Mouse (Mus musculus) neural tube, embryonic 11.5 days (tissue): ENCODE results near the gene 4931406P16Rik. TPM values are rescaled to one million over a fixed set of nuclear protein-coding genes. Genes with fewer than 3 reads are reported as not detected.

Source experiments
- ATAC-seq: fragments of 200-750 bp; cut with Nextera tagmentation; 2 replicates; pipeline ENCODE4 v1.8.0; 2017; ENCODE audit warnings: moderate number of reproducible peaks, mild to moderate bottlenecking, moderate TSS enrichment, moderate library complexity; ENCODE audit not compliant: insufficient read depth, low FRiP score, low TSS enrichment
- DNase-seq: peaks from one replicate; pipeline ENCODE4 v3.0.0-alpha.2; 2015; ENCODE audit warnings: low spot score
- H3K27ac ChIP-seq: fragments of 300-500 bp; sonication (generic); 2 replicates; pipeline ENCODE4 v1.5.1; 2014; ENCODE audit warnings: low read depth, mild to moderate bottlenecking, low read length
- H3K27me3 ChIP-seq: fragments of 300-500 bp; sonication (generic); 2 replicates; pipeline ENCODE4 v1.6.1; 2014; ENCODE audit warnings: mild to moderate bottlenecking, low read length, mixed read lengths; ENCODE audit not compliant: control insufficient read depth, insufficient read depth
- H3K36me3 ChIP-seq: fragments of 300-500 bp; sonication (generic); 2 replicates; pipeline ENCODE4 v1.6.1; 2014; ENCODE audit warnings: mild to moderate bottlenecking, low read length, moderate library complexity, mixed read lengths; ENCODE audit not compliant: control insufficient read depth, insufficient read depth
- H3K4me1 ChIP-seq: fragments of 300-500 bp; sonication (generic); 2 replicates; pipeline ENCODE4 v1.6.1; 2014; ENCODE audit warnings: low read length, mixed read lengths; ENCODE audit not compliant: control insufficient read depth, insufficient read depth
- H3K4me2 ChIP-seq: fragments of 300-500 bp; sonication (generic); 2 replicates; pipeline ENCODE4 v1.6.1; 2014; ENCODE audit warnings: low read depth, mild to moderate bottlenecking, moderate library complexity
- H3K4me3 ChIP-seq: fragments of 300-500 bp; sonication (generic); 2 replicates; pipeline ENCODE4 v1.5.1; 2014; ENCODE audit warnings: low read depth, low read length
- H3K9ac ChIP-seq: fragments of 300-500 bp; sonication (generic); 2 replicates; pipeline ENCODE4 v1.6.1; 2014; ENCODE audit warnings: mild to moderate bottlenecking, low read length
- H3K9me3 ChIP-seq: fragments of 300-500 bp; sonication (generic); 2 replicates; pipeline ENCODE4 v1.6.1; 2016; ENCODE audit warnings: low read length; ENCODE audit not compliant: control insufficient read depth
- WGBS: fragments of 180-500 bp; shearing (Covaris S2); extraction: QIAGEN DNeasy Blood & Tissue Kit; methylation state at CpG from one replicate; pipeline ENCODE4 v1.1.7; 2014; 5-methylcytosine and 5-hydroxymethylcytosine counted together
- polyA plus RNA-seq: library from polyadenylated mRNA; unstranded; fragments of >200 nt; fragmentation: Nextera tagmentation; extraction: Ambion mirVana; gene quantifications from 2 replicates; pipeline ENCODE4 v1.2.1, GENCODE M21; 2014

The 4931406P16Rik gene
- polyA plus RNA-seq, 1 experiment from 2014 or later: 34.4 TPM

GRCm38 (mm10) chr7:34301952-34302351 lies 11.4 kb downstream of the 4931406P16Rik start:
- Histone ChIP-seq H3K36me3 (no peaks in the 10 kb centered on the region), H3K4me1 (no peaks in the 10 kb centered on the region), H3K4me2 (no peak overlapping the region), H3K27me3 (no peaks in the 10 kb centered on the region), H3K27ac (no peak overlapping the region), H3K9me3 (no peaks in the 10 kb centered on the region), H3K4me3 (no peak overlapping the region), H3K9ac (no peak overlapping the region)
- 89% methylated on average over 3 of the region's 3 CpGs for WGBS
- ATAC-seq (no peak), DNase-seq (no peak)

- DNase-seq: no peak
- no peak overlapping the region for H3K4me2 ChIP-seq
- H3K9me3 ChIP-seq: no peaks in the 10 kb centered on the region
- 88% methylated on average over 2 of the region's 2 CpGs for WGBS
- ATAC-seq: no peak
- H3K4me1 ChIP-seq: no peaks in the 10 kb centered on the region
- no peak overlapping the region for H3K27ac ChIP-seq
- H3K36me3 ChIP-seq: no peaks in the 10 kb centered on the region
- H3K27me3 ChIP-seq: no peaks in the 10 kb centered on the region
- H3K4me3 ChIP-seq: no peak overlapping the region
- no peak overlapping the region for H3K9ac ChIP-seq
These were observed 14.5 kb downstream of the 4931406P16Rik start for GRCm38 (mm10) chr7:34298818-34299217.

DNA sequence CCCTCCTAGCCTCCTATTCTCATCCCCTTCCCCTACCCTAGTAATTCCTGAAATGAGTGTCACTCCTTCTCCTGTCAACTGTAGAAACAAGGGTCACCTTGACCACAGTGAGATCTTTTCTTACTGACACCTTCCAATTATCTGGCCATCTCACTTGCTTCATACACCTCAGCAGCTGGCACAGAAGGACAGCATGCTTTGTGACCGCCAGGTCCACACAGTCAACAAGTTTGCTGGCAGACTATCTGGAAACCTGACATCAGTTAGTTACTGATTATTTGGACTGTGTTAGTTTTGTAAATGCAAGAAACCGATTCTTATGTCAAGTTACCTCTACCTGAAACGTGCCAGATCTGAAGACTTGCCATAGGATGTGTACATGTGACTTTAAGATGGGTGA lies 17.2 kb downstream of the 4931406P16Rik start:
- H3K9me3 ChIP-seq: no peaks in the 10 kb centered on the region
- no peak overlapping the region for H3K9ac ChIP-seq
- DNase-seq (no peak), ATAC-seq (no peak)
- no peak overlapping the region for H3K4me3 ChIP-seq
- H3K27me3 ChIP-seq: no peaks in the 10 kb centered on the region
- H3K4me1 ChIP-seq: no peaks in the 10 kb centered on the region
- 88% methylated on average over 3 of the region's 3 CpGs for WGBS
- no peaks in the 10 kb centered on the region for H3K36me3 ChIP-seq
- H3K4me2 ChIP-seq: no peak overlapping the region
- H3K27ac ChIP-seq: no peak overlapping the region

- Histone ChIP-seq H3K4me2 (no peak overlapping the region), H3K27ac (no peak overlapping the region), H3K9ac (no peak overlapping the region), H3K4me3 (no peak overlapping the region), H3K36me3 (no peaks in the 10 kb centered on the region), H3K27me3 (no peaks in the 10 kb centered on the region), H3K4me1 (no peaks in the 10 kb centered on the region), H3K9me3 (no peaks in the 10 kb centered on the region)
- no peak for ATAC-seq
- WGBS: 96% methylated on average over 2 of the region's 2 CpGs
- no peak for DNase-seq
These were observed 20.7 kb downstream of the 4931406P16Rik start for GRCm38 (mm10) chr7:34292633-34293032.

DNA sequence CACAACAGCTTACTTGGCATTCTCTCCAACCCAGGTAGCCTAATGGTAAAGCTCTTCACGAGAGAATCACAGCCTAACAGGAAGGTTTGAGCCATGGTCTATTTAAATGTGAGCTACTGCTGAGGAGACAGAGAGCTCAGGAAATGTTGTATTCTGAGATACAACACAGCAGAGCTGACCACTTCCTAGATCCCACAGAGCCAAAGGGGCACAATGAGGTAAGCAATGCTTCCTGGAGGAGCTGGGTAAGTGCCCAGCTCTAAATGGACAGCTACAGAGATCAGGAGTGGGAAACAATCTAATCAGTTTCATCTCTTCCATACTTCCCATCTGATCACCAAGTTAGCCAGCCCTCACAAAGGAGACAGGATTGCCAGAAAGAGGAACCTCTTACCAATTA lies 22.1 kb downstream of the 4931406P16Rik start:
- H3K4me1 ChIP-seq: no peaks in the 10 kb centered on the region
- ATAC-seq (no peak), DNase-seq (no peak)
- no peak overlapping the region for H3K9ac ChIP-seq
- H3K4me2 ChIP-seq: no peak overlapping the region
- no peak overlapping the region for H3K27ac ChIP-seq
- no peaks in the 10 kb centered on the region for H3K9me3 ChIP-seq
- 93% methylated on average over 1 of the region's 1 CpGs for WGBS
- H3K36me3 ChIP-seq: no peaks in the 10 kb centered on the region
- H3K27me3 ChIP-seq: no peaks in the 10 kb centered on the region
- H3K4me3 ChIP-seq: no peak overlapping the region

GRCm38 (mm10) chr7:34290450-34291151 lies 22.8 kb downstream of the 4931406P16Rik start:
- Histone ChIP-seq H3K9ac (no peak overlapping the region), H3K4me1 (no peaks in the 10 kb centered on the region), H3K9me3 (no peaks in the 10 kb centered on the region), H3K4me2 (no peak overlapping the region), H3K4me3 (no peak overlapping the region), H3K27me3 (no peaks in the 10 kb centered on the region), H3K36me3 (no peaks in the 10 kb centered on the region), H3K27ac (no peak overlapping the region)
- ATAC-seq (no peak), DNase-seq (no peak)

GRCm38 (mm10) chr7:34277656-34278055 lies 35.7 kb downstream of the 4931406P16Rik start:
- Histone ChIP-seq H3K27me3 (no peaks in the 10 kb centered on the region), H3K4me3 (no peak overlapping the region), H3K9me3 (no peaks in the 10 kb centered on the region), H3K9ac (no peak overlapping the region), H3K36me3 (no peaks in the 10 kb centered on the region; the same call in 1 of the 2 replicates), H3K4me2 (no peak overlapping the region), H3K27ac (no peak overlapping the region), H3K4me1 (no peaks in the 10 kb centered on the region)
- 88% methylated on average over 2 of the region's 2 CpGs for whole genome bisulfite sequencing
- DNase-seq (no peak), ATAC-seq (no peak)

- Histone ChIP-seq H3K27me3 (no peaks in the 10 kb centered on the region), H3K27ac (no peak overlapping the region), H3K4me2 (no peak overlapping the region), H3K4me1 (no peaks in the 10 kb centered on the region), H3K4me3 (no peak overlapping the region), H3K9me3 (no peaks in the 10 kb centered on the region), H3K36me3 (no peaks in the 10 kb centered on the region; the same call in 1 of the 2 replicates), H3K9ac (no peak overlapping the region)
- DNase-seq (no peak), ATAC-seq (no peak)
- WGBS: 92% methylated on average over 3 of the region's 3 CpGs
These were observed 37.3 kb downstream of the 4931406P16Rik start for GRCm38 (mm10) chr7:34276066-34276465.

DNA sequence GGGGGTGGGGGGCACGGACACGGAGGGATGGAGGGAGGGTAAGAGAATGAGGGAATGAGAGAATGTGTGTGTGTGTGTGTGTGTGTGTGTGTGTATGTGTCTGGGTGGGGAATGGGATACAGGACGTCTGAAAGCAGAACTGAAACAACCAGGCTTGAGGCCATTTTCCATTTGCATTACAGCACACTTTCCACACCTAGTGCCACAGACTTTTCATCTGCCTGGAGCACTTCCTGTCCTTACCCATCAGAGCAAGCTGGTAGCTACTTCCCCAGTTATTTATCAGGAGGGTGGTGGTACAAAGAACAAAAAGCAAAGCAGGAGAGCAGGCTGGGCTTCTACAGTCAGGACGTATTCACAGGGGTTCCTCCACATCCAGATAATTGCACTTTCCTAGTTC lies 40.9 kb downstream of the 4931406P16Rik start:
- Histone ChIP-seq H3K9me3 (no peaks in the 10 kb centered on the region), H3K36me3 (no peaks in the 10 kb centered on the region; the same call in 1 of the 2 replicates), H3K4me1 (no peaks in the 10 kb centered on the region), H3K4me2 (no peak overlapping the region), H3K9ac (no peak overlapping the region), H3K27ac (no peak overlapping the region), H3K27me3 (no peaks in the 10 kb centered on the region), H3K4me3 (no peak overlapping the region)
- 77% methylated on average over 4 of the region's 4 CpGs for WGBS
- DNase-seq: no peak
- ATAC-seq: no peak
